Mouse (Mus musculus) lung, postnatal 0 days (tissue): ENCODE data around the gene Slc7a8.

ENCODE experiments used
- CTCF ChIP-seq: IDR thresholded peaks from 2 replicates; pipeline ENCODE4 v1.5.1; 2016; ENCODE audit warnings: antibody characterized with exemption, mild to moderate bottlenecking
- EP300 ChIP-seq: IDR thresholded peaks from 2 replicates; pipeline ENCODE4 v1.6.1; 2016; ENCODE audit warnings: antibody characterized with exemption, mild to moderate bottlenecking, control low read depth

DNA sequence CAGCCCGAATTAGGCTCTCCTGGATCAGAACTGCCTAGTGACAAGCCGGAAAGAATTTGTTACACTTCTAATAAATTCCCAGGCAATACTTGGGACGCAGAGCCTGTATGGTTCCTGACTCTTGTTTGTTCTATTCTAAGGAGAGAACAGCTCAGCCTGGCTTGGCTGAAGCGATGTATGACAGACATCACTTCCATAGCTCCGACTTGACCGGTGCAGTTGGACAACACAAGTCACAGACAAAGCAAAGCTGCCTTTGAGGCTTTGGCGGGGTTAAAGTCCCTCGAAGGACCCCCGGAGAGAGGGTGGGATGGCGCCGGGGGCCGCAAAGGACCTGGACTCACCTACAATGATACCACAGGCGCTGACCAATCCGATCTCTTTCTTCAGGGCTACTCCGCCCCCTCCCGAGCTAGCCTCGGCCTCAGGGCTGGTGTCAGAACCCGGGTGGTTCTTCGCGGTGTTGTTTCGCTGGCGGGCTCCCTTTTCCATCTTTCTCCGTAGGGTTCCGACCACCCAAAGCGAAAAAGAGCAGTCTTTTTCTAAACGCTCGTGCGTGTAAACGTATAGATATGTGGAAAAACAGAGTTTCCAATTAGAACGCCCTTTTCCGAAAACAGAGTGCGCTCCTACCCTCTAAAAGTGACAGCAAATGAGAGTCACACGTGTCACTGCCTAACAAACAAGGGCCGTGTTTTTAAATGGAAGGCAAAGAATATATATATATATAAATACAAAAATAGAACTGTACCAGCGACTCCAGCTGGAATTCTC, 723 bp downstream of the Slc7a8 start:
- TF ChIP-seq CTCF (no peak), EP300 (no peak)
